Mouse (Mus musculus) liver, embryonic 14.5 days (tissue): ENCODE measurements around the gene Imp3.

Experiments used
- CTCF ChIP-seq: IDR thresholded peaks from 2 replicates; pipeline ENCODE4 v1.5.1; 2016; ENCODE audit warnings: antibody characterized with exemption, low read depth, control low read depth
- EP300 ChIP-seq: IDR thresholded peaks from 2 replicates; pipeline ENCODE4 v1.6.1; 2016; ENCODE audit warnings: antibody characterized with exemption, low read depth

GRCm38 (mm10) chr9:56936861-56937222 lies 433 bp upstream of the Imp3 start:
- TF ChIP-seq CTCF (no peak), EP300 (no peak)
